Mouse (Mus musculus) spleen, embryonic (tissue): ENCODE results near the gene Ccnt2.
"Not testable (repeated sequence)": the region's sequence is repeated elsewhere in the genome, so short reads cannot be mapped to it uniquely, and the experiment has no call there.

ENCODE experiments used
- CTCF ChIA-PET: fragments of 350-600 bp; sonication (Branson Sonifier 250); formaldehyde crosslinking; loops from one replicate; lab custom pipeline; 2022; lab: Charles Lee

Ccnt2 gene

DNA sequence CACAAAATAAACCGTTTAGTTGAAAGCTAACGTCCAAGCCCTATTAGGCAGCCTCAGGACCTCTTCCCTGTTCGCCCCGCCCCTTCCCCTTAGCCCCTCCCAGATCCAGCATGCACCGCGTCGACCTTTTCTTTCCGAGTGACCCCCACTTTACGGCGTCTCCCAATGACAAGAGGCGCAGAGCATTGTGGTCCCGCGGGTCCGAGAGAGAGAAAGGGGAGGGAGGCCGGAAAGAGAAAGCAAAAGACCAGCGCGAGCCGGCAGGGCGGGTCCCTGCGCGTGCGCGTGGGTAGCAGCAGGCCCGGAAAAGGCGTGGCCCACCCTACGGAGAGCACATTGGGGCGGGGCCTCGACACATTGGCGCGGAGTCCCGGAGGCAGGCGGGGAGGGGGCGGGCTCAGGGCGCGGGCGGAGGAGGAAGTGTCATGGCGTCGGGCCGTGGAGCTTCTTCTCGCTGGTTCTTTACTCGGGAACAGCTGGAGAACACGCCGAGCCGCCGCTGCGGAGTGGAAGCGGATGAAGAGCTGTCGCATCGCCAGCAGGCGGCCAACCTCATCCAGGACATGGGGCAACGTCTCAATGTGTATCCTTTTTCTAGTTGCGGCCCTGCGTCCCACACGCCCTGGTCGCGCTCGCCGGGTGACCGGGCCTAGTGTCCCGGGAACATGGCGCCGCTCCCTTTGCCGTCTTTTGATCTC is at the start of gene Ccnt2:
Gene Ccnt2 (plus strand): TSS at position 362 of the 698 bp plus-strand sequence.
- CTCF ChIA-PET = interaction anchor here (0.8 kb wide), 1 partner anchor 35 kb away, joined by 4 read pairs; no protein-coding TSS in a partner anchor

DNA sequence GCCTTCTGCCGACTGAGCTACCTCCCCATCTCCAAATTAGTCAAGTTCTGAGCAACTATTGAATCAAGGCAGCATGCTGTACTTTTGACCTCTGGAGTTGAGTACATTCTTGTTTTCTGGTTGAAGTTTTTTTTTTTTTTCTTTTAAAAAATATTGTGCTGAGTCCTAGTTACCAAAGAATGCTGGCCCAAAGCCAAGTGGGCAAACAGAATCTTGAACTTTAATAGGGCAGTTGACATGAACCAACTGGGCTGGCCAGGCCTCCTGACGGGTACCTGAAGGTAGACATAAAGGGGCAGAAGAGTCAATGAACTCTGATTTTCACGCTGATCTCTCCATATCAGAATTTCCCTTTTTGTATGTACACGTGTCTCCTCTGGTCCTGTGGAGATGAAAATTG is 44.9 kb upstream of the Ccnt2 start, which contains the start of gene Acmsd:
Gene Acmsd (plus strand): TSS at position 318 of the 400 bp plus-strand sequence.
- CTCF ChIA-PET = no interaction called here

DNA sequence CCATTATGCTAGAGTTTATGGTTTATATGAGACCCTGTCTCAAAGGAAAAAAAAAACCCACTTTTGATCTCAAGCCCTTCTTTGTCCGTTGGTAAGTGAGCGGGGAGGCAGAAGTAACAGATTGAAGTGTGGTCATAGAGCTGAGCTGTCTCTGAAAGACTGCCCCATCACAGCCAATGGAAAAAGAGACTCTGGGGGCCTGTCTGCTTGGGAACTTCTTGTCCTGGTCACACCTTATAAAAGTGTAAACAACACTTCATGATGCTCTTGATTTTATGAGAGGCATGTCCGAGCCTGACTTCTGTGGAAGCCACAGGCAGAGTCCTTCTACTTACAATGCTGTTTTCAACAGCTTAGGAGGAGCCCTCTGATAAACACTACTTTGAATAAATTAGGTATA is 42.9 kb upstream of the Ccnt2 start:
- CTCF ChIA-PET = no interaction called here

DNA sequence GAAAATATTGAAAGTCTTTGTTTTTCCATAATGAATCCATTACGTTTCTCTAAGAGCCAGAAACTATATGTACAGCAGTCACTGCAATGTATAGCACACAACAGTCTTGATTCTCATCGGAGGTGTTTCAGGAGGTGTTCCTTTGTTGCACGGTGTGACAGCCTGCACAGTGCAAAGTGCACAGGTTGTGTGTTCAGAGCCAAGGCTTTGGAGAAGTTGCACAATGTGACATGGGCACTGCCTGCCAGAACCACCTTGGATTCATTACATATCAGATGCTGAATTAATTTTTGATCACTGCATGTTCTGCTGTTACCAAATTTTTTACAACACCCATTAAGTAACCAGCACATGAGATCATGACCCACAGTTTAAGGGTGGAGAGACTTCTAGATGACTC is 41.5 kb upstream of the Ccnt2 start:
- CTCF ChIA-PET = no interaction called here

DNA sequence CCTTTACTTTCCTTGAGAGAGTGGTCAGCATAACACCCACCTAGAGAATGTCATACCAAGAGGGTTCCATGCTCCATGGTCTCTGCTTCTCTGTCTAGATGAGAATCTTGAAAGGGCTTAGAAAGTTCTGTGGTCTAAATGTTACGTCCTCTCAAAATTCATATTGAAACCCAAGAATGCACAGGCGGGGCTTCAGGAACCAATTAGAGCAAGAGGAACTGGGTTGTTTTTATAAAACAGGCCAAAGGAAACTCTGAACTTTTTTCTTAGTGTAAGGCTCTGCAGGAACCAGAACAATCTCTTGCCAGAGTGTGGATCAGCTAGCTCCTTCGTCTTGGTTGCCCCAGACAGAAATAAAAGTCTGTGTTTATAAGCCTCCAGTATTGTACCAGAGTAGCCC is 41.1 kb upstream of the Ccnt2 start:
- CTCF ChIA-PET = no interaction called here

DNA sequence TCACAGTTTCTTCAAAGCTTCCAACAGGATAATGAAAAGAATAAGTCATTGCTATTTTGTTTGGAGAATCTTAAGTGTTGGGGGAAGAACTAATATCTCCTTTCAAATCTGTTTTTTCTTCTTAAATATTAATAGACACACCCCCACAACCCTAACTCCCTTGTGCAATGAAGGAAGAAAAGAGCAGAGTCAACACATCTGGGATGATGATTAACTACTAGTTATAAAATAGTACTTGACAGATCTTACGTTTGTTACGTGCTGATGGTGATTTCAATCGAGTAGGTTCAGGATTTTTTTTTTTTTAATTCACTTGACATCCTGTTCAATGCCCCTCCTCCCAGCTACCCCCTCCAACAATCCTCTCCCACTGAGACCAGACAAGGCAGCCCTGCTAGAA is 38.6 kb upstream of the Ccnt2 start:
- CTCF ChIA-PET = no interaction called here

DNA sequence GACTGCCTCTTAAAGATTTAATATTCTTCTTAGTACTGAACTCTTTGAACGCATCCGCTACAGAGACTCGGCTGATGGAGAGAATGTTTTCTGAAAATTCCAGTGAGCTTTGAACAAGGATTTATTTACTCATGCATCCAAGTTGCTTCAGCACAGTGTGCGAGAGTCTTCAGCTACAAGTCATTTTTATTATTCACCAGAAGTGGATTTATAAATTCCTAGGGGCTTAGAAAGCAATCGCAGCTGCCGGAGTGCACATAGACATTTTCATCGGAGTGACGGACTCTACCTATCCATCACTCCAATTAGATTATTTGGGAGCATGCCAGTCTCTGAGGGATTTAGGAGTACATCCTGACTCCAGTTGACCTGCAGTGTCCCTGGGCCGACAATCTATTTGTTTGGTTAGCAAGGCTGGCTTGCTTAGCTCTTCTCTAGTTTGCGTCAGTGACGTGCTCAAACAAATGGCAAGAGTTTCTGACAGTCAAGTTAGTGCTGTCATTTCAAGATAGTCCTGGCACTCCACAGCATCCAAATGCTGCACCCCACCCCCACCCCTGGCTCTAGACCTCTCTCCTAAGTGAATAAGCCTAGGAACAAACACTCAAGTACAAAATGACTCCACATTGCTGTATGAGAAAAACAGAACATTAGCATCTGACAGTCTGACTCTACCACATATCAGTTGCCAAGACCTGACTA is 23.4 kb upstream of the Ccnt2 start:
- CTCF ChIA-PET = interaction anchor here (0.5 kb wide), 1 partner anchor 271 kb away, joined by 5 read pairs; no protein-coding TSS in a partner anchor

DNA sequence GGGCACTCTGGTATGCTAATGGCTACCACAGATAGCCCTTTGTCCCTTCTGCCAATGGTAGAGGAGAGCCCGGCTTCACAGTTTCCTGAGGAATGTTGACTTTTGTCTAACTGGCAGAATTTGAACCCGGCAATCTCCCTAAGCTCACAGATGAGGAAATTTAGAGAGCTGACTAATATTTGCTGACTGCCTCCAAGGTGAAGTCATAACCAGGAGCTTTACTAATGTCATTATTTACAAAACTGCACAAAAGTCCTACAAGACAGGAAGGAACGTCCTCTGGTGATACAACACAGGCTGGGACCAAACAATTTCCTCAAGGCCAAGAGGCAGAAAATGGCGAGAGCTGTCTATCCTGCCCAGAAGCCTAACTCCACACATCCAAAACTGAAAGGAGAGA is 18.2 kb upstream of the Ccnt2 start:
- CTCF ChIA-PET = no interaction called here

DNA sequence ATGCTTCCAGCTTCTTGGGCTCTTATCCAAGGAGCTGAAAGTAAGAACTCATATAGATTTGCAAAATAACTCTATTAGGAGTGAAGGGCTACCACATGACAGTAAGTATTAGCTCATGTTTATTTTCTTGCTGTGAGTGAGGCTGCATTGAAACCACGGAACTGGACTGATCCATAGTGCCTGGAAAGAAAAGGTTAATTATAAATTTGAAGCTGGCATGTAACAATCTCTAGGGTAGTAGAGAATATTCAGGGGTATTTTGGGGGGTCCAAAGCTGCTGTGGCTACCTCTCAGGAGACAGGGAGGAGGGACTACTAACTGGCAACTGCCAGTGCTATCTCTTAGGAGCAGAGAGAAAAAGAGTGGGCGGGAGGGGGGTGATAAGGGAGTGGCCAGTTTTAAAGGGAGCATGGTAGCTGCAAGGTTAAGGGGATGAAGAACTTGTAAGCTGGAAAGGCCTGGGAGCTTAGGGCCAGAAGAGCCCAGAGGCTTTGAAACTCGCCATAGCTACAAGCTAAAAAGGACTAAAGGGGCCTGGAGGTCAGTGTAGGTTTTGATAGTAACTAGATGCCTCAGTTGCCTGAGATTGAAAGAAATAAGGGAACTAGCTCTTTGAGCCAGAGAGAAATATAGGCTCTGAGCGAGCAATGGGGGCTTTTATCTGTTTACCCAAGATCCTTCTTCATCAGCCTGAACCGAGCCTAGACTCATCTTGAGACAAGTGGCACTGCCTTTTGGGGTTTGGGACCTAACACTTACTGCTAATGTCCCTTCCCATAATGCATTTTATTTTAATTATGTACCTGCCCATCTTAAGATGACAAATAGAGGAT is 17.4 kb upstream of the Ccnt2 start:
- CTCF ChIA-PET = no interaction called here

DNA sequence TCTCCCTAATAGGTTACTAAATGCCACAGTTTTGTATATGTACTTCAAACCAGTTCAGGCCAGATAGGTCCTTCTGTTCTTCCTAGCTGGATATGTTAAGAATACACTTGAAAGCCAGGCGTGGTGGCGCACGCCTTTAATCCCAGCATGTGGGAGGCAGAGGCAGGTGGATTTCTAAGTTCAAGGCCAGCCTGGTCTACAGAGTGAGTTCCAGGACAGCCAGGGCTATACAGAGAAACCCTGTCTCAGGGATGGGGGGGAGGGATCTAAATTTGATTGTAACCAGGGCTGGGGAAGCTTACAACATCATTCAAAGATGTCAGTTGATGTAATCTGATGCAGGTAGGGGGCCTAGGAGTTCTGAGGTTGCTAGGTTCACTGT is 16.8 kb upstream of the Ccnt2 start:
- CTCF ChIA-PET = not testable (repeated sequence)

DNA sequence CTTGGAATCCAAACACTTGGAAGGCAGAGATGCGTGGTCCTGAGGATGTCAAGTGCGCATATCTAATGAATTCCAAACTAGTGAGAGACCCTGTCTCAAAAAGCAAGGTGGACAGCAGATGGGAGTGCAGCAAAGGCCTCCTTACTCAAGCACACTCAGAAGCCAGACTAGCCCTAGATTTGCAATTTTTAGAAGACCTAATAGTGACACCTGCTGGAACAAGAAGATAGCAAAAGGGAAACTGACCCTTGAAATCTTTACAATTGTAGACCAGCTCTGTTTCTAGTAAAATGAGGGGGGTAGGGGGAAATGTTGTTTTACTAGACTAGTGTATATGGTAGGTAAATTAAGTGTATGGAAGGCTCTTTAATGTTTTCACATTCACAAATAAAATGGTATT is 8.5 kb upstream of the Ccnt2 start:
- CTCF ChIA-PET = interaction anchor here (1.2 kb wide), 1 partner anchor 267 kb away, joined by 4 read pairs; no protein-coding TSS in a partner anchor

DNA sequence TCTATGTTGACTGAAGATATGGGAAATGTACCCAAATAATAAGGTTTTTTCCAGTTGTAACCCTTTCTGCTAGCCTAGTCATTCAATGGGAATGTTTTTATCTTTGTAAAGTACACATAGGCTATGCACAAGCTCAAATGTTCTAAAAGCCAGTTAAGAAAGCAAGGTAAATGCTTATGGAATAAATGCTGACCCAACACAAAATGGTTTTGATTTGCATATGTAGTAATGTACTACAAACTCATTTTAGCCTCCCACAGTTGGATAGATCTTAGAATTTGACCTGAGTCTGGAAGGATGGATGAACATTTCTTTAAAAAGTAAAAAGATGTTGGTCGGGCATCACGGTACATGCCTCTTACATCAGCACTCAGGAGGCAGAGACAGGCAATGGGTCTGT is 7.2 kb upstream of the Ccnt2 start:
- CTCF ChIA-PET = interaction anchor here (1.2 kb wide), 1 partner anchor 269 kb away, joined by 4 read pairs; no protein-coding TSS in a partner anchor

DNA sequence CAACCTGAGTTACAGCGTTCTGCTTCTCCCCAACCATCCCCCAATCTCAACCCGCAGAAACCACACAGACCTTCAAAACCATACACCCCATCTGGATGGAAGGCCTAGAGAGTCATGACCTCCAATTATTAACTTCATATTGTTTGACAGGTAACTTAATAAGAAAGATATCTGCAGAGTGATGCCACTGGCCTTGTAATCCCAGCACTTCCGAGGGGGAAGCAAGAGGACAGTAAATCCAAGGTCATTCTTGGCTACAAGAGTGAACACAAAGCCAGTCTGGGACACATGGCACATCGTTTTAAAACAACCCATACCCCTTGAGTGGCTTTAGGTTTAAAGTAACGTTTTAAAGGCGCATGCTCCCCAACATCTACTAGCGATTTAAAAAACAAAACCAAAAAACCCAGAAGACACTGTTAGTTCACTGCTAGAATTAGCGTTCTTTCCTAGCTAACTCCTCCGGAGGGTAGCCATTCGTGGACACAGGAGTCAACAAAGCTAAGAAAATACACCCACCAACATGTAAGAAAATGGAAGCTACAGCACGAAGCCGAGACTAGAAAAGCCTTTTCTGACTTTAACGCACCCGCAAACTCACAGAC is 664 bp upstream of the Ccnt2 start:
- CTCF ChIA-PET = interaction anchor here (0.8 kb wide), 1 partner anchor 35 kb away, joined by 4 read pairs; no protein-coding TSS in a partner anchor

DNA sequence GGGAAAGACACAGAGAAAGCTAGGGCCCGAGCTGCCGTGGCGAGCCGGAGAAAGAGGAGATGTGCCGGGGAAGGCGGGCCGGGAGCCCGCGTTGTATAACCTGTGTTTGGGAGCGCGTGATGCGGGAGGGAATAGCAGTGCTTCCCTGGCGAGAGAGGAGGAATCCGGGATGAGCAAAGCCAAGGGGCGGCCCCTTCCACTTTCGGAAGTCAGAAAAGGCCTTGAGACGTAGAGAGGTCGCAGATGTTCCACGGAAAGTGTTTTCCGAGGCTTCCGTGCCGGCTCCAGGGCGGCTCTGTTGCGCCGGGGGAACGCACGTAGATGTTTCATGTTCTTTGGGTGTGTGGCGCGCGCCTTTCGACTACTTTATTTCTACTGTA is 527 bp downstream of the Ccnt2 start:
- CTCF ChIA-PET = no interaction called here

DNA sequence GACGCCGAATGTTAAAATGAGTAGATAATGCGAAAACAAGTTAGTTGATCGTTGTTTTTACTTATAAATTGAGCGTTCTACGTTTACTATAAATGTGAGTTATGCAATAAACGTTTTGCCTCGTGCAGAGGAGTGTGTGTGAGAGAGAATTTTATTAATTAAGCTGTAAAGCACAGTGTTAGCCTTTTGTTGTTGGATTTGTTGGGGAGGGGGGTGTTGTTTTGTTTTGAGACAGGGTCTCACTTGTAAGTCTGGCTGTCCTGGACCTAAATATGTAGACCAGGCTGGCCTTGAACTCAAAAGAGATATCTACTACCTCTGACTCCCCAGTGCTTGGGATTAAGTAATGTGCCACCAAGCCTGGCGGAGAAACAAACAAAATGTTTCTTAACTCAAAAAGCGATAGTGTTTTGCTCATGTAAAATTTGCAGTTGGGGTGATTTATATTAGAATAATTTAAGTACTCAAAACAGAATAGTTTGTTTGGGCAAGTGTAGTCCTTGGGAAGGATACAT is 1.3 kb downstream of the Ccnt2 start:
- CTCF ChIA-PET = interaction anchor here (0.6 kb wide), 1 partner anchor 345 kb away, joined by 3 read pairs; no protein-coding TSS in a partner anchor

DNA sequence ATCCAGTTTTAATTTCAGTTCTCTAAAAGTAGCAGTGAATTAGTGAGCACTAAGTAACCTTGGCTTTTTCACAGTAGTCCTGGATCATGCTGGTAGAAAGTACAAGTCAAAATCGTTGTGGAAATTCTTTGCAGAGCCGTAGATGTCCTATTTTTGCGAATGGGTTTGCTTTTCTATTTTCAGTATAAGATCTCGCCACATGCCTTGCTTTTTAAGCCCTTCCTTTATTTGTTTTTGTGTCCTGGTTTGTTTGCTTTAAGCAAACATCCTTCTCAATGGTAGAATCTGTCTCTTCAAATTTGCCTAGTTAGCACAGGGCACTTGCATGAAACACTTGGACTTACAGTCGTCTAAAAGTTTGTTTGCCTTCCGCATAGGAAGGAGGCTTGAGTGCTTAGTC is 2.3 kb downstream of the Ccnt2 start:
- CTCF ChIA-PET = no interaction called here

DNA sequence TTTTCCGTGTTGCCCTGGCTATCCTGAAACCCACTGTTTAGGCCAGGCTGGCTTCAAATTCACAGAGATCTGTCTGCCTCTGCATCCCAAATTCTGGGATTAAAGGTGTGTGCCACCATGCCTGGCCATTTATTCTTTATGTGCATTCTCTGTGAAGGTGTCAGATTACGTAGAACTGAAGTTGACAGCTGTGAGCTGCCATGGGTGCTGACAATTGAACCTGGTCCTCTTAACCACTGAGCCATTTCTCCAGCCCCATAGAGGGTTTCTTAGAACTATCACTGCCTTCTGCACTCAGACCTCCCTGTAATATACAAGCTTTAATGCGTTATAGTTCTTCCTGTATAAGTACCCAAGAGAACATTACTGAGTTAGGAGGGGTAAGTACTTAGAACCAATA is 4.6 kb downstream of the Ccnt2 start:
- CTCF ChIA-PET = no interaction called here

DNA sequence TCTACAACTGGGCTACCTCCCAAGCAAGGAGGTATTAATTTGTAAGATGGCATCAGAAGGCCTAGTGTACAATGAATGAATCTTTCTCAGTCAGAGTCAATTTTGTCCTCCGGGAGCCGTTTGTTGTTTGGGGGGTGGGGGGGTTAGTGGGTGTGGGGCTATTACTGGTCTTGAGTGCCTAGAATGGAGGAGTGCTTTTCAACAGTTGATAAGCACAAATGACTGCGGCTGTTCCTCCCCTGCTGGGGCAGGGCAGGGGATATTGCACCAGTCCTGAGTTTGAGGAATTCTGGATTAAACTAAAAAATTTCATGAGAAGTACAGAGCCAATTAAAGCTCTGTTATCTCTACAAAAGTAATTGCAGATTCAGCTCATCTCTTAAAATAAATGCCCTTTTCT is 6.2 kb downstream of the Ccnt2 start:
- CTCF ChIA-PET = no interaction called here

DNA sequence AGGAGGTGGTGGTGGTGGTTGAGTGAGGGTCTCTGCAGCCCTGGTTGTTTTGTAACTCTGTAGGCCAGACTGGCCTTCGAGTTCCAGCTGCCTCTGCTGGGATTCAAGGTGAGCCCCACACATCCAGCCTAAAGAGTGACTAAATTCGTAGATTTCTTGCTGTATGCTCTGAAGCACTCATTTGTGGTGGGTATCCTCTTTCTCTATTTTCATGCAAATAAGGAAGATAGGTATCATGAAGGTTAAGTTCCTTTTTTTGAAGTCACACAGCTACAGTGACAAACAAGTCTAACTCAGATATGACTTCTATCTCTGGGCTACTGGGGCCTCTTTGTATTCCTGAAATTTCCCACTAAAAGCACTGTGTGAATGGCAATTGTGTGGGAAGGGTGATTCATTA is 6.9 kb downstream of the Ccnt2 start:
- CTCF ChIA-PET = no interaction called here

DNA sequence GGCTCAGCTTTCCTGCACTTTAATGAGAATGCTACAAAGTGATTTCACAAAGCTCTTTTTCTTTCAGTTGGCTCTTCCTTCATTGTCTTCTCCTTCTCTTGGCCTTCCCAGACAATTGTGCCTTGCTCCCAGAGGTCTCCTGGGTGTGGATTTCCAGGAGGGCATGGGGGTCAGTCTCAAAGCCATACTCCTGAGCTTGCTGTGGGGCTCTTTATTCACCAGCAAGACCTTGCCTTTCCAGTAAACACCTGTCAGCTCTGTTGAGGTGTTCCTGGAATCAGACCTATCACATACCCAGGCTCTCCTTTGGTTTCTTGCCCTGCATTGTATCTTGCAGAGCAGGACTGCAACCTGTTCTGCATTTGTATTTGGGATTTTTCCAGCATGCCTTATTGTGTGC is 9.9 kb downstream of the Ccnt2 start:
- CTCF ChIA-PET = no interaction called here

DNA sequence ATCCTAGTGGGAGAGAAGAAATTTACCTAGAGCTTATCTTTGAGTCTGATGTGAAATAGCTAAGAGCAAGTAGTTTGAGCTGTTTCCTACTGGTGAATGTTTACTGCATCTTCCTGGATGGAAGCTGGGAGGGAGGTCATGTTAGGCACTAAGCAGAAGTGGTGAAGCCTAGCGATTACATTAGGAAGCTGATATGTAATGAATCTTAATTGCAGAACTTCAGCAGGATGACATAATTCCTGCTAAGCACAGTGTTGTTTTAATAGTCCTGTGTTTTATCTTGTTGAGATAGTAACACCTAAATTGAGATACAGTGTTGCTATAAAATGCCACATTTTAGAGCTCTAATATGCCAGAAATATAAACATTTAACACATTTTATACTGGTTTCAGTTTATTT is 11.9 kb downstream of the Ccnt2 start:
- CTCF ChIA-PET = no interaction called here
